ENCODE assay signal across 16 mouse cellular contexts in genomic region chr5:29387591-29387990, GRCm38 (mm10). TPM values are rescaled to one million over a fixed set of nuclear protein-coding genes. Genes with fewer than 3 reads are reported as not detected.
A peak's percentile ranks its signal among the peaks of the same experiment; 100 is the strongest.
DNase-seq lines count a peak whose midpoint lies in the region; ATAC-seq and TF ChIP-seq lines count a peak whose summit lies in the region.
"Had no signal": no experiment of that assay in that cellular context is flagged by ENCODE, and none has a peak within 500 bp of the region (broad histone marks: within the 10 kb centered on the region; RNA-seq: fewer than 3 reads in every experiment).

No protein-coding gene starts in this region.

- WGBS in heart, embryonic 13.5 days, result 43% methylated on average over 1 of the region's 1 CpGs
- whole genome bisulfite sequencing in heart, embryonic 10.5 days, result 53% methylated on average over 1 of the region's 1 CpGs
- 11% methylated on average over 1 of the region's 1 CpGs for WGBS in lung, embryonic 14.5 days
- 25% methylated on average over 1 of the region's 1 CpGs for WGBS in heart, postnatal 0 days
- WGBS in hindbrain, embryonic 10.5 days, result 81% methylated on average over 1 of the region's 1 CpGs

- no peak for TF ChIP-seq CTCF in lung, embryonic 14.5 days (IDR thresholded peaks at IDR 0.05; ENCODE audit: low read depth)
- TF ChIP-seq CTCF in heart, postnatal 0 days (IDR thresholded peaks at IDR 0.05; ENCODE audit: low read depth), result no peak

- H3K9me3 ChIP-seq in heart, embryonic 13.5 days, result no peaks in the 10 kb centered on the region
- H3K9me3 ChIP-seq in heart, embryonic 10.5 days, result no peaks in the 10 kb centered on the region
- H3K9me3 ChIP-seq in lung, embryonic 14.5 days (ENCODE audit: low read depth, low read length), result no peaks in the 10 kb centered on the region
- H3K9me3 ChIP-seq in heart, postnatal 0 days (replicated peaks; ENCODE audit: control insufficient read depth, low read length), result no peaks in the 10 kb centered on the region
- no peaks in the 10 kb centered on the region for H3K9me3 ChIP-seq in hindbrain, embryonic 10.5 days
- H3K9me3 ChIP-seq: limb, embryonic 13.5 days had no signal

- ATAC-seq in heart, embryonic 13.5 days (ENCODE audit: extremely low read depth, insufficient number of reproducible peaks, low FRiP score, low TSS enrichment), result no peak
- no peak for ATAC-seq in lung, embryonic 14.5 days (ENCODE audit: insufficient read depth)
- peak; percentile 27; the same call in 1 of the 2 replicates for ATAC-seq in heart, postnatal 0 days (ENCODE audit: insufficient read depth, low read depth)
- ATAC-seq: CD4-positive, CD25-positive, alpha-beta regulatory T cell, adult 4 months had no signal

- H3K9ac ChIP-seq in heart, embryonic 13.5 days, result no peak overlapping the region
- H3K9ac ChIP-seq in lung, embryonic 14.5 days, result no peak overlapping the region
- H3K9ac ChIP-seq in heart, postnatal 0 days (replicated peaks; ENCODE audit: low read depth, low read length), result no peak overlapping the region
- H3K9ac ChIP-seq: hindbrain, embryonic 14.5 days; limb, embryonic 13.5 days had no signal

- no peak overlapping the region for H3K4me3 ChIP-seq in heart, embryonic 13.5 days
- no peak overlapping the region for H3K4me3 ChIP-seq in heart, embryonic 10.5 days
- no peak overlapping the region for H3K4me3 ChIP-seq in lung, embryonic 14.5 days (ENCODE audit: low read depth, low read length)
- H3K4me3 ChIP-seq in heart, postnatal 0 days (ENCODE audit: low read depth, low read length), result no peak overlapping the region
- no peak overlapping the region for H3K4me3 ChIP-seq in hindbrain, embryonic 10.5 days
- H3K4me3 ChIP-seq: limb, embryonic 13.5 days had no signal

- DNase-seq in heart, embryonic 10.5 days (ENCODE audit: low spot score), result no peak
- DNase-seq in lung, embryonic 14.5 days, result peak; percentile 19
- DNase-seq in lung, postnatal 4 days, result no peak
- DNase-seq in adipocyte (ENCODE audit: low spot score), result peak; percentile 29
- DNase-seq in heart, postnatal 0 days (ENCODE audit: low spot score), result no peak
- DNase-seq in spleen, postnatal 10 days (ENCODE audit: low spot score in 2 of 2), result no peak
- no peak for DNase-seq in hindbrain, embryonic 10.5 days (ENCODE audit: low spot score)
- DNase-seq: cerebellum, adult 9-11 months; kidney, adult 2 months; layer of hippocampus, adult 9-11 months; right cerebral cortex, postnatal 4 days had no signal

- H3K4me1 ChIP-seq in heart, embryonic 13.5 days, result peaks cover 13% of the 10 kb centered on the region; the same call in 1 of the 2 replicates
- peaks cover 3% of the 10 kb centered on the region; the same call in 1 of the 2 replicates for H3K4me1 ChIP-seq in heart, embryonic 10.5 days
- H3K4me1 ChIP-seq in lung, embryonic 14.5 days (ENCODE audit: insufficient read depth), result no peaks in the 10 kb centered on the region
- H3K4me1 ChIP-seq in heart, postnatal 0 days (ENCODE audit: control insufficient read depth, insufficient read depth), result no peaks in the 10 kb centered on the region
- H3K4me1 ChIP-seq in hindbrain, embryonic 10.5 days (replicated peaks), result no peaks in the 10 kb centered on the region
- H3K4me1 ChIP-seq: limb, embryonic 13.5 days had no signal

- no peak overlapping the region for H3K4me2 ChIP-seq in heart, embryonic 13.5 days
- no peak overlapping the region for H3K4me2 ChIP-seq in lung, embryonic 14.5 days
- H3K4me2 ChIP-seq in heart, postnatal 0 days (ENCODE audit: low read depth, low read length), result no peak overlapping the region
- H3K4me2 ChIP-seq: hindbrain, embryonic 14.5 days; limb, embryonic 13.5 days had no signal

- H3K27ac ChIP-seq in heart, embryonic 13.5 days (replicated peaks), result peak overlapping the region; percentile 66
- H3K27ac ChIP-seq in heart, embryonic 10.5 days, result no peak overlapping the region; the same call in 1 of the 2 replicates
- H3K27ac ChIP-seq in lung, embryonic 14.5 days (ENCODE audit: low read depth), result peak overlapping the region; percentile 78
- H3K27ac ChIP-seq in heart, postnatal 0 days (ENCODE audit: low read depth), result peak overlapping the region; percentile 85
- no peak overlapping the region for H3K27ac ChIP-seq in hindbrain, embryonic 10.5 days
- H3K27ac ChIP-seq: hindbrain, embryonic 14.5 days had no signal

- no peaks in the 10 kb centered on the region for H3K36me3 ChIP-seq in heart, embryonic 13.5 days
- H3K36me3 ChIP-seq in heart, embryonic 10.5 days, result no peaks in the 10 kb centered on the region
- H3K36me3 ChIP-seq in lung, embryonic 14.5 days (ENCODE audit: insufficient read depth), result no peaks in the 10 kb centered on the region
- H3K36me3 ChIP-seq in heart, postnatal 0 days (replicated peaks; ENCODE audit: control insufficient read depth, insufficient read depth, low read length), result no peaks in the 10 kb centered on the region
- H3K36me3 ChIP-seq in hindbrain, embryonic 10.5 days, result no peaks in the 10 kb centered on the region
- H3K36me3 ChIP-seq: limb, embryonic 13.5 days had no signal

- H3K27me3 ChIP-seq in heart, embryonic 13.5 days (replicated peaks), result peaks cover 14% of the 10 kb centered on the region; the same call in 1 of the 2 replicates
- peaks cover 14% of the 10 kb centered on the region; the same call in 1 of the 2 replicates for H3K27me3 ChIP-seq in heart, embryonic 10.5 days (ENCODE audit: insufficient read depth, poor library complexity, severe bottlenecking)
- no peaks in the 10 kb centered on the region for H3K27me3 ChIP-seq in lung, embryonic 14.5 days (ENCODE audit: insufficient read depth, low read length)
- H3K27me3 ChIP-seq in heart, postnatal 0 days (ENCODE audit: control insufficient read depth, insufficient read depth, low read length), result no peaks in the 10 kb centered on the region
- peaks cover 5% of the 10 kb centered on the region; the same call in 1 of the 2 replicates for H3K27me3 ChIP-seq in hindbrain, embryonic 10.5 days (ENCODE audit: insufficient read depth, poor library complexity, severe bottlenecking)

- TF ChIP-seq EP300 in heart, postnatal 0 days (IDR thresholded peaks at IDR 0.05; ENCODE audit: low read depth), result no peak

RNA-seq across cellular contexts. Expression of gene Lmbr1, which starts 9.4 kb away (rescaled TPM):
- 10.4 and 15.0 TPM in 2 replicates for polyA plus RNA-seq in heart, embryonic 13.5 days (2015; fragmentation: Nextera tagmentation; extraction: Ambion mirVana)
- 8.2 and 12.4 TPM in 2 replicates for polyA plus RNA-seq in heart, embryonic 10.5 days (2016; fragmentation: Nextera tagmentation; extraction: Ambion mirVana)
- polyA plus RNA-seq in lung, embryonic 14.5 days (2014; fragmentation: Nextera tagmentation; extraction: Ambion mirVana), result 11.8 and 12.8 TPM in 2 replicates
- total RNA-seq in heart, postnatal 0 days (2014; rRNA removed; ENCODE audit: low replicate concordance), result 18.2 and 28.4 TPM in 2 replicates
- polyA plus RNA-seq in heart, postnatal 0 days (2015; fragmentation: Nextera tagmentation; extraction: Ambion mirVana), result 16.9 and 17.3 TPM in 2 replicates
- 9.0 and 11.0 TPM in 2 replicates for polyA plus RNA-seq in hindbrain, embryonic 10.5 days (2016; fragmentation: Nextera tagmentation; extraction: Ambion mirVana)
- total RNA-seq: MEL had no signal

RNA-seq across cellular contexts. Expression of gene Nom1, which starts 46.9 kb away (rescaled TPM):
- polyA plus RNA-seq in heart, embryonic 13.5 days (2015; fragmentation: Nextera tagmentation; extraction: Ambion mirVana), result 15.5 and 17.0 TPM in 2 replicates
- polyA plus RNA-seq in heart, embryonic 10.5 days (2016; fragmentation: Nextera tagmentation; extraction: Ambion mirVana), result 25.3 and 29.5 TPM in 2 replicates
- 21.2 and 26.8 TPM in 2 replicates for polyA plus RNA-seq in lung, embryonic 14.5 days (2014; fragmentation: Nextera tagmentation; extraction: Ambion mirVana)
- 3.0 and 19.9 TPM in 2 replicates for total RNA-seq in heart, postnatal 0 days (2014; rRNA removed; ENCODE audit: low replicate concordance)
- 11.0 and 12.4 TPM in 2 replicates for polyA plus RNA-seq in heart, postnatal 0 days (2015; fragmentation: Nextera tagmentation; extraction: Ambion mirVana)
- 22.4 and 32.8 TPM in 2 replicates for polyA plus RNA-seq in hindbrain, embryonic 10.5 days (2016; fragmentation: Nextera tagmentation; extraction: Ambion mirVana)

Comparison
In these comparisons a context has a peak if more than half of its experiments do, and no peak if none do; other contexts are left out.
1. H3K27ac ChIP-seq: peak in heart, embryonic 13.5 days (single experiment), lung, embryonic 14.5 days (single experiment) and heart, postnatal 0 days (single experiment); none in heart, embryonic 10.5 days (single experiment) and hindbrain, embryonic 10.5 days (single experiment).
2. DNase-seq: peak in lung, embryonic 14.5 days (single experiment) and adipocyte (single experiment); none in heart, embryonic 10.5 days (single experiment), lung, postnatal 4 days (0 of 2), heart, postnatal 0 days (single experiment), spleen, postnatal 10 days (0 of 2) and hindbrain, embryonic 10.5 days (single experiment).